Mouse (Mus musculus) embryonic fibroblast, embryonic 13.5 days (primary cell): ENCODE measurements around the gene Cryzl2. TPM values are rescaled to one million over a fixed set of nuclear protein-coding genes. Genes with fewer than 3 reads are reported as not detected.

ENCODE experiments used
- H3K27ac ChIP-seq: 2 replicates; pipeline ENCODE4 v1.5.1; 2012; ENCODE audit warnings: low read length, control low read depth, inconsistent platforms; ENCODE audit not compliant: insufficient read depth
- H3K4me1 ChIP-seq: 2 replicates; pipeline ENCODE4 v1.6.1; 2011; ENCODE audit warnings: low read length; ENCODE audit not compliant: control insufficient read depth, insufficient read depth
- H3K4me3 ChIP-seq: 2 replicates; pipeline ENCODE4 v1.5.1; 2011; ENCODE audit warnings: mild to moderate bottlenecking, control low read depth, low read length; ENCODE audit not compliant: insufficient read depth
- CTCF ChIP-seq: IDR thresholded peaks from 2 replicates; pipeline ENCODE4 v1.5.1; 2011; ENCODE audit warnings: mild to moderate bottlenecking, control low read depth, low read length, moderate library complexity, borderline replicate concordance; ENCODE audit not compliant: insufficient read depth
- POLR2A ChIP-seq: IDR thresholded peaks from 2 replicates; pipeline ENCODE4 v1.6.1; 2011; ENCODE audit warnings: low read depth, mild to moderate bottlenecking, control low read depth, low read length, moderate library complexity
- polyA plus RNA-seq: library from polyadenylated mRNA; stranded (reverse); fragments of >200 nt; gene quantifications from 2 replicates; pipeline ENCODE4 v1.2.4, GENCODE M21; 2011; ENCODE audit warnings: low read depth; ENCODE audit not compliant: missing spikeins, insufficient read length

Cryzl2 gene
- polyA plus RNA-seq, 1 experiment = 7.6 TPM

GRCm38 (mm10) chr1:157417861-157418260, 40.5 kb upstream of the Cryzl2 start:
- Histone ChIP-seq H3K4me1 (0 out of 2 replicates have a peak, but pooled peaks cover 2% of the 10 kb centered on the region), H3K27ac (no peak overlapping the region), H3K4me3 (no peak overlapping the region)
- TF ChIP-seq CTCF (no peak), POLR2A (no peak)

DNA sequence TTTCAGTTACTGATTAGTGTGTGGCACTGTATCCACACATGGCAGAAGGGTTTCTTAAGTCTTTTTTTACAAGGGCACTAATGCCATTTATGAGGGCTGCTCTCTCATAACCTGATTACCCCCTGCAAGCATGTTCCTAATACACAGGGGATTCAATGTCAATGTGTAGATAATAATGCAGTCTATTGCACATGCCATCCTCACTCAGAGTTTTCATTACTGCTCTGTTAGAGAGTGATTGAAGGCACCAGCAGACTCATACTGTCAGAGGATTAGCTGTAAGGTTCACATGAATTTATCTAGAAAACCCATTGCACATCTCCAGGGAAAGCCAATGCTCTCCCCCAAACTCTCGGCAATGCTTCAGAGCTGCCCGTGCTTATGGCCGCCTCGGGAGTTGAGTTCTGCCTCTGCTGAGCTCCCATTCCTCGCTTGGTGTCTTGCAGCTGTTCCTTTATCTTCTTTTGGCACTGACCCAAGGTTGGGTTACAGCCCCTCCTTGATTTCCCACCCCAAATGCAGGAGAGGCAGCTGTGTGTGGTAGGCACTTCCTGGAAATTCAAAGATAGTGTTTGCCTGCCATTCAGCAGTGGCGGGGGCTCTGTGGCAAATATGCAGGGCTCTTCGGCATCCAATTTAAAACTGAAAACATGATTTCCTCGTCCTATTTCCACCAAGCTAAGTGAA, 32.5 kb upstream of the Cryzl2 start:
- no peak for TF ChIP-seq CTCF
- TF ChIP-seq POLR2A = no peak
- H3K27ac ChIP-seq = no peak overlapping the region
- no peak overlapping the region for H3K4me3 ChIP-seq

GRCm38 (mm10) chr1:157426933-157427332, 31.4 kb upstream of the Cryzl2 start:
- H3K4me3 ChIP-seq = no peak overlapping the region
- no peak overlapping the region for H3K27ac ChIP-seq
- H3K4me1 ChIP-seq = no peaks in the 10 kb centered on the region
- TF ChIP-seq POLR2A (no peak), CTCF (no peak)

More for the DNA sequence above, 32.5 kb upstream of the Cryzl2 start:
- no peaks in the 10 kb centered on the region for H3K4me1 ChIP-seq

DNA sequence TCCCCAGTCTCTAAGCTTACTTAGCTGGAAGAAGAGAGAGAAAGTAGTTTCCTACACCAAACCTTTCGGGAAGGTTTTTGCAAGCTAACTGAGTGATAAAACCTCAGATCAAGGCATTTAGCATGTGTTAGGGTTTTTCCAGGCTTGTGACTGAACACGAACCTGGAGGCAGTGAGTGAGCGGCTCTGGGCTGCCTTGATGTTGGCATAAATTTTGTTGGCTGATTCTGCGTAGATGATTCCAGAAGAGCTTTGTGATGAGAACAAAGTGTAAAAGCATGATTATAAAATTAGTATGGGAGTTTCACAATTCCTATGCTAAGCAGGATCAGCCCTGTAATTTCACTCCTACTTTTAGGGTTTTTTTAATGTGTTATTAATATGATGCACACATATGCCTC, 30.8 kb upstream of the Cryzl2 start:
- no peak for TF ChIP-seq POLR2A

DNA sequence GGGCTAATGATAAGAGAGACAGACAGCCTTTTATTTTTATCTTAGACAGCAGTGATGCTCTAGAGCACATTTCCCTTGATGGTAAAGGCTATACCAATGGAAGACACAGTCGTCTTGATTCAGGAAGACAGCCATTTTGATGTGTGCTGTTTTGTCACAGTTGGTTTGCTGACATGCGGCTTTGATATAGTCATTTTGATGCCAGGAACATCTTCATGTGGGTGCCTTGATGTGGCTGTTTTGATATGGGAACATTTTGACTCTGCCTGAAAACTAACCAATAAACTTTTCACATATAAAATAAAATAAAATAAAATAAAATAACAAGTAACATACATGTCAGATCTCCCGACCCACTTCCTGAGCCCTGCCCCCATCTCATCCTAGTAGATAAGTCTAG, 30.0 kb upstream of the Cryzl2 start:
- Histone ChIP-seq H3K4me3 (no peak overlapping the region), H3K4me1 (no peaks in the 10 kb centered on the region), H3K27ac (no peak overlapping the region)
- TF ChIP-seq CTCF (no peak), POLR2A (no peak)

More for the DNA sequence above, 30.8 kb upstream of the Cryzl2 start:
- H3K4me1 ChIP-seq = no peaks in the 10 kb centered on the region
- H3K27ac ChIP-seq = no peak overlapping the region
- H3K4me3 ChIP-seq = no peak overlapping the region

GRCm38 (mm10) chr1:157433316-157433715, 25.1 kb upstream of the Cryzl2 start:
- H3K27ac ChIP-seq = no peak overlapping the region
- no peaks in the 10 kb centered on the region for H3K4me1 ChIP-seq
- H3K4me3 ChIP-seq = no peak overlapping the region
- TF ChIP-seq POLR2A (no peak), CTCF (no peak)

DNA sequence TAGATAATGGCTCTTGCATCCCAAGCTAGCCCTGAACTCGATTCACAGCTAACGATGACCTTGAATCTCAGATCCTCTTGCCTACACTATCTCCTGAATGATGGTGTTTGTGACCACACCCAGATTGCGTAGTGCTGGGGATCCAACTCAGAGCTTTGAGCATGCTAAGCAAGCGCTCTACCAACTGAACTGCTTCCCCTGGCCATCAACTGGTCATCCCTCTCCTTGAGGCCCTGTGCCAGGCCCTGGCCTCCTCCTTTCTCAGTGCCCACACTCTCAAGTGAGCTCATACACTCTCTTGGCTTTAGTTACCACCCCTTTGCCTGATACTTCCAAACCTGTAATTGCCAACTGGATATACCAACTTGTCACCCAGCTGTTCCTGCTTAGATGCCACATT, 24.0 kb upstream of the Cryzl2 start:
- Histone ChIP-seq H3K4me1 (no peaks in the 10 kb centered on the region), H3K27ac (no peak overlapping the region), H3K4me3 (no peak overlapping the region)
- TF ChIP-seq CTCF (no peak), POLR2A (no peak)

DNA sequence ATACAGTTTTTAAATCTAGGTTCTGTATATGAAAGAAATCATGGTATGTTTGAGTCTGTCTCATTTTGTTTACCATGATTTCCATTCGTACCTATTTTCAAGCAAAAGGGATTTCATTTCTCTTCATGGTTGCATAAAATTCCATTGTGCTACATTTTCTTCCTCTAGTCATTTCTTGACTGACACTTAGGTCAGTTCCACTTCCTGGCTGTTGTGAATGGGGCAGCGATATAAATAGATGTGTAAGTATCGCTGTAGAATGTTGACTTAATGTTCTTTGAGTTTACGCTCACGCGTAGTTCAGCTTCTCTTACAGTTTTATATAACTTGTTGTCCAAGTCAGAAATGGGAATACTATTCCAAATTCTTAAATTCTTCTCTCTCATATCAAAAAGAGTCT, 22.5 kb upstream of the Cryzl2 start:
- Histone ChIP-seq H3K4me3 (no peak overlapping the region), H3K27ac (no peak overlapping the region), H3K4me1 (no peaks in the 10 kb centered on the region)
- TF ChIP-seq POLR2A (no peak), CTCF (no peak)

DNA sequence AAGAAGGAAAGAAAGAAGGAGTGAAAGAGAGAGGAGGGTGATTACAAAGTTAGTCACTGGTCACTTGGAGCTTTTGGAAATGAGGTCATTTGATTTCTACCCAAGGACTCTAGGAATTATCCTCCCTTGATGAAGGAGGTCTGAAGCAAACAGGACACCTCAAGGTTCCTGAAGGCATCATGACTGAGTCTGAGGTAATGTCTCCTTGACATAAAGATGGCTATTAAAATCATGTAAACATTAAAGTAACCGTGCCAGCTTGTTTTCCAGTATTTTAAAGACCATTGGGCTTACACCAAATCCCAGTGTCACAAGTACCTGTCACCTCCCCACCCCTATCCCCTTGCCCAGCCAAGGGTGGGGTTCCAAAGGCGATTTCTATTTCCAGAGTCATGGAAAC, 20.1 kb upstream of the Cryzl2 start:
- Histone ChIP-seq H3K4me1 (no peaks in the 10 kb centered on the region), H3K4me3 (no peak overlapping the region)
- TF ChIP-seq POLR2A (no peak), CTCF (no peak)

DNA sequence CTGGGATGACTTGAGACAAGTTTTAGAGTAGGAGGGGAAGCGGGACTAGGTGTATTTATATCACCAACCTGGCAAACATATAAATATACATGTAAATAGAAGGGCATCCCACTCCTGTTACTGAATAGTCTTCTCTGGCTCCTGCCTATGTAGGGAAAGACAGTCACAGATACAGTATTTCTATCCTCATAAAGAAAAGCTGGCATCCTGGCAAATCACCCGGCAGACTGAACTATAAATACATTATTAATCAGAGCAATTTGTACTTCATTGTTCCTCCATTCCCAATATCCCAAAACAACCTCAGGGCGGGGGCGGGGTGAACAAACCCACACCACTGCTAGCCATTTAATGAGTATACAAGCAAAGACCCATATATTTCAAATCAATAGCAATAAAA, 19.3 kb upstream of the Cryzl2 start:
- Histone ChIP-seq H3K27ac (no peak overlapping the region), H3K4me1 (no peaks in the 10 kb centered on the region), H3K4me3 (no peak overlapping the region)
- no peak for TF ChIP-seq CTCF

More for the DNA sequence above, 20.1 kb upstream of the Cryzl2 start:
- no peak overlapping the region for H3K27ac ChIP-seq
